Mouse (Mus musculus): ENCODE results near the gene Eif6. TPM values are rescaled to one million over a fixed set of nuclear protein-coding genes. Genes with fewer than 3 reads are reported as not detected.

The Eif6 gene
- total and polyA plus RNA-seq, 3 experiments = 349 to 408 TPM; not detected in 1

DNA sequence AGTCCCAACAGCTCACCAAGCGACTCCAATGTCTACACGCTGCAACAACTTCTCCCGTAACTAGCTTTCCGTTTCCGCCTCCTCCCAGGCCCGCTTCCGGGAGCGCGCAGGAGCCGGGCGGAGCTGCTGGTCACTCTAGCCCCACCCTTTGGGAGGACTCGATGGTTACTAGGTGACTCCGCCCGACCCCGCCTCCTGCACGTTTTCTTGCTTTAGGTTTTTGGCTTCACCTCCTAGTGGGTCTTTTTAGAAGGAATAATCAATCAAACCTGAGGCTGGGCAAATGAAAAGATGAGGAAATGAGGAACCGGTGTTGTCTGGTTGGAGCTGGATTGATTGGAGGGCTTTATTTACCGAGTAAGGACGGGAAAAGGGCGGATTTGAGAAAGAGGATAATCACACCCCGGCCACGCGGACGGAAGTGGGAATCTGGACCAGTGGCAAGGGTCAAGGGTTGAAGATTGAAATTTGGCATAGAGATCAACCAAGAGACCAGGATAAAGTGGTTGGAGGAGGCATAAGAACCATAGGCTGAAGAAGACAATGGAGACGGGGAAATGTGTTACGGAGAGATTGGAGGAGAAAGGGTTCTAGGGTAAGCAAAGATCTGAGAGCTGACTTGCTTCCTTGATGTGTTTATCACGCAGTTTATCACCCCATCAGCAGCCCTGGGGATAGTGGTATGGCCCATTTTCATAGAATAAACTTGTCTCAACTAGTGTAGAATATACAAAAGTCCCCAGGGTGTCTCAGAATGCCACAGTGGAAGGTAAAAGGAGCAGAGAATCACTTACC, at the start of gene Eif6 (continued):
- TF ChIP-seq USF1 (IDR thresholded peaks at IDR 0.05; ENCODE audit: low read depth, low read length) (no peak), SIN3A (IDR thresholded peaks at IDR 0.05; ENCODE audit: low read length) (peak; percentile 95), TBP (IDR thresholded peaks at IDR 0.05; ENCODE audit: low read depth, low read length) (peak; percentile 81), TCF12 (IDR thresholded peaks at IDR 0.05; ENCODE audit: low read depth, low read length) (peak; percentile 72; the same call in 1 of the 2 replicates), CHD2 (IDR thresholded peaks at IDR 0.05; ENCODE audit: low read length) (no peak)

DNA sequence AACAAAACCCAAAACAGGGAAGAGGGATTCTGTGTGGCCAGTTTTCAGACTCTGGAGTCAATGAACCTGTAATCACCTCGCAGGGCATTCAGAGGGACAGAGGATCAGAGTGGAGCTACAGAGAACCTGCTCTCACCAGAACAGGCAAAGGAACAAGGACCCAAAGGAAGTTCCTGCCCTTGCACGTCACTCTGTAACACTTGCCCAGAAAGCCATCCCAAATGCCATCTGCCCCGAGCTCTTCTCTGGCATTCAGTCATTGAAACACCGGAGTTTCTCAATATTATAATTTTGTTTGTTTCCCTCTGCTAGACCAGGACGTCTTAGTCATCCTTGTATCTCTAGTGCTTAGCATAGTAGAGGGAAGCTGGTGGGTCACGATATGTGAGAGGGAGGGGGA, 46.9 kb upstream of the Eif6 start:
- H3K79me2 ChIP-seq (ENCODE audit: control insufficient read depth, insufficient read depth, low read length, poor library complexity) = no peaks in the 10 kb centered on the region
- no peak overlapping the region for H3K9ac ChIP-seq (ENCODE audit: control insufficient read depth, low read depth, low read length, poor library complexity, severe bottlenecking)
- peaks cover 6 to 21% of the 10 kb centered on the region in 2 experiments for H3K36me3 ChIP-seq (ENCODE audit: control insufficient read depth in 1 of 2, insufficient read depth in 2 of 2, low read length in 2 of 2)
- no peak for TF ChIP-seq MXI1 (IDR thresholded peaks at IDR 0.05; ENCODE audit: low read depth, low read length)
- TF ChIP-seq UBTF (IDR thresholded peaks at IDR 0.05; ENCODE audit: borderline replicate concordance, insufficient read depth, low read depth, low read length) = no peak
- TF ChIP-seq SMC3 (IDR thresholded peaks at IDR 0.05; ENCODE audit: low read depth, low read length) = no peak
- no peak for TF ChIP-seq TCF12 (IDR thresholded peaks at IDR 0.05; ENCODE audit: low read depth, low read length)
- no peak overlapping the region for H3K27ac ChIP-seq (ENCODE audit: control insufficient read depth, low read depth, low read length)
- H3K9me3 ChIP-seq (replicated peaks; ENCODE audit: insufficient read depth, low read length) = no peaks in the 10 kb centered on the region
- H3K27me3 ChIP-seq (ENCODE audit: control insufficient read depth in 1 of 2, insufficient read depth in 2 of 2, low read length in 2 of 2) = no peaks in the 10 kb centered on the region
- H3K4me1 ChIP-seq (ENCODE audit: control insufficient read depth in 1 of 2, insufficient read depth in 2 of 2, low read length in 2 of 2) = peaks cover 0 to 7% of the 10 kb centered on the region in 2 experiments; a peak in 2 of 4 replicates
- H3K4me3 ChIP-seq (ENCODE audit: control insufficient read depth in 1 of 2, insufficient read depth in 1 of 2, low read depth in 2 of 2, low read length in 2 of 2) = no peak overlapping the region
- DNase-seq (ENCODE audit: low read depth, low spot score) = no peak

DNA sequence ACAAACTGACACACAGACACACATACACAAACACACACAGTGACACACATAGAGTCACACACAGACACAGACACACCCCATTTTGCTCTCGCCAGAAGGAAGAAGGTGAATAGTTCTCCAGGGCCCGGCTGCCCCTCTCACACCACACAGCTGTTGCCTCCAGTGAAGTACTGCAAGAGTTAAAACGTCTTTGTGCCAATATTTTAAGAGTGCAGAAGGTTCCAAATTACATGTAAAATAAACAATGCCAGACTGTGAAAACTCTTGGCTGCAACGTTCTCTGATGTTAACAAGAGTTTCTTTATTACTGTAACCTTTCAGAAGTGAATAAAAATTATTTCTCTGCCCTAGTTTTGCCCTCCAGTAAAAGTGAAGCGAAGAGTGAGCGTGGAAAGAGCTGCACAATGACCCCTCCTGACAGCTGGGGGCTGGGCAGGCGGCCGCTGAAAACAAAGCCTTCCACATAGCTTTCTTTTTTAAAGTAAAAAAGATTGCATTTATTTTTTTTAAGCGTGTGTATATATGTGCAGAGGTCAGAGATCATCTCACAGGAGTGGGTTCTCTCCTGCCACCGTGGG, 46.3 kb upstream of the Eif6 start:
- Histone ChIP-seq H3K36me3 (ENCODE audit: control insufficient read depth in 1 of 2, insufficient read depth in 2 of 2, low read length in 2 of 2) (peaks cover 4 to 17% of the 10 kb centered on the region in 2 experiments), H3K4me1 (ENCODE audit: control insufficient read depth in 1 of 2, insufficient read depth in 2 of 2, low read length in 2 of 2) (peaks cover 0 to 2% of the 10 kb centered on the region in 2 experiments; a peak in 1 of 4 replicates), H3K79me2 (ENCODE audit: control insufficient read depth, insufficient read depth, low read length, poor library complexity) (no peaks in the 10 kb centered on the region), H3K9me3 (replicated peaks; ENCODE audit: insufficient read depth, low read length) (no peaks in the 10 kb centered on the region), H3K27ac (ENCODE audit: control insufficient read depth, low read depth, low read length) (no peak overlapping the region), H3K27me3 (ENCODE audit: control insufficient read depth in 1 of 2, insufficient read depth in 2 of 2, low read length in 2 of 2) (no peaks in the 10 kb centered on the region), H3K9ac (ENCODE audit: control insufficient read depth, low read depth, low read length, poor library complexity, severe bottlenecking) (no peak overlapping the region), H3K4me3 (ENCODE audit: control insufficient read depth in 1 of 2, insufficient read depth in 1 of 2, low read depth in 2 of 2, low read length in 2 of 2) (no peak overlapping the region)
- TF ChIP-seq POLR2AphosphoS2 (IDR thresholded peaks at IDR 0.05; ENCODE audit: low read length) (no peak), BHLHE40 (IDR thresholded peaks at IDR 0.05; ENCODE audit: borderline replicate concordance, low read depth, low read length) (no peak), EP300 (IDR thresholded peaks at IDR 0.05; ENCODE audit: low read depth in 1 of 2, low read length in 2 of 2) (no peak), CTCF (IDR thresholded peaks at IDR 0.05 in 2 of 3, conservative IDR thresholded peaks at IDR 0.05 in 1 of 3; ENCODE audit: control insufficient read depth in 1 of 3, insufficient read depth in 1 of 3, low read depth in 2 of 3, low read length in 3 of 3, poor library complexity in 1 of 3, severe bottlenecking in 1 of 3) (no peak), NRF1 (IDR thresholded peaks at IDR 0.05; ENCODE audit: insufficient read depth, low read depth, low read length, poor library complexity, severe bottlenecking) (no peak), ETS1 (IDR thresholded peaks at IDR 0.05; ENCODE audit: low read depth, low read length) (no peak), GABPA (IDR thresholded peaks at IDR 0.05; ENCODE audit: low read depth, low read length) (no peak), ZC3H11A (IDR thresholded peaks at IDR 0.05; ENCODE audit: low read depth, low read length) (no peak), NELFE (IDR thresholded peaks at IDR 0.05; ENCODE audit: low read depth, low read length) (no peak), ZKSCAN1 (IDR thresholded peaks at IDR 0.05; ENCODE audit: low read depth, low read length) (no peak), POLR2A (IDR thresholded peaks at IDR 0.05; ENCODE audit: control insufficient read depth in 1 of 2, insufficient read depth in 1 of 2, low read depth in 1 of 2, low read length in 2 of 2, poor library complexity in 1 of 2) (no peak), USF2 (IDR thresholded peaks at IDR 0.05; ENCODE audit: borderline replicate concordance in 1 of 2, insufficient read depth in 1 of 2, low read depth in 1 of 2, low read length in 2 of 2) (no peak), SMC3 (IDR thresholded peaks at IDR 0.05; ENCODE audit: low read depth, low read length) (no peak), ELF1 (IDR thresholded peaks at IDR 0.05; ENCODE audit: low read depth, low read length) (no peak), GATA1 (IDR thresholded peaks at IDR 0.05; ENCODE audit: low read depth, low read length) (no peak), CHD2 (IDR thresholded peaks at IDR 0.05; ENCODE audit: low read length) (no peak), ZMIZ1 (IDR thresholded peaks at IDR 0.05; ENCODE audit: low read depth, low read length) (no peak), TBP (IDR thresholded peaks at IDR 0.05; ENCODE audit: low read depth, low read length) (no peak), RCOR1 (IDR thresholded peaks at IDR 0.05; ENCODE audit: low read depth, low read length) (no peak)
- DNase-seq (ENCODE audit: low read depth, low spot score) = no peak

All from MEL (cell line).